Mouse (Mus musculus) gastrocnemius, adult 8-10 months (tissue): Measurements from ENCODE around the gene Gm49320. TPM values are rescaled to one million over a fixed set of nuclear protein-coding genes. Genes with fewer than 3 reads are reported as not detected.
A peak's percentile ranks its signal among the peaks of the same experiment; 100 is the strongest.

Experiments
- DNase-seq, 2 experiments: peaks; one replicate each; pipeline ENCODE4 v3.0.0; 2022; ENCODE audit warnings: low spot score in 2 of 2
- total RNA-seq, 4 experiments: library from RNA; stranded (reverse); gene quantifications; 2 replicates each; pipeline ENCODE4 v1.2.4; 2022

The Gm49320 gene
- not detected for total RNA-seq

- DNase-seq = peak; percentile 100
These were observed at the start of gene Gm49320, which contains the start of gene Map2k7 for GRCm38 (mm10) chr8:4238434-4239192. Gm49320 (plus strand) TSS chr8:4238865. Map2k7 (plus strand) TSS chr8:4238740.

GRCm38 (mm10) chr8:4189031-4189722 lies 49.5 kb upstream of the Gm49320 start:
- no peak for DNase-seq

GRCm38 (mm10) chr8:4192305-4192704 lies 46.4 kb upstream of the Gm49320 start:
- DNase-seq = no peak

GRCm38 (mm10) chr8:4192807-4193587 lies 45.7 kb upstream of the Gm49320 start:
- DNase-seq = peak; percentile 77 to 82

GRCm38 (mm10) chr8:4193588-4193894 lies 45.1 kb upstream of the Gm49320 start:
- no peak for DNase-seq

GRCm38 (mm10) chr8:4201321-4201720 lies 37.3 kb upstream of the Gm49320 start:
- no peak for DNase-seq

GRCm38 (mm10) chr8:4205246-4206123 lies 33.2 kb upstream of the Gm49320 start:
- no peak for DNase-seq

GRCm38 (mm10) chr8:4206182-4207015 lies 32.3 kb upstream of the Gm49320 start:
- DNase-seq = no peak

- DNase-seq = no peak
These were observed 31.7 kb upstream of the Gm49320 start for GRCm38 (mm10) chr8:4207016-4207350.

- DNase-seq = no peak
These were observed 27.6 kb upstream of the Gm49320 start for GRCm38 (mm10) chr8:4211097-4211496.

- no peak for DNase-seq
These were observed 25.9 kb upstream of the Gm49320 start for GRCm38 (mm10) chr8:4212809-4213209.

- no peak for DNase-seq
These were observed 25.3 kb upstream of the Gm49320 start for GRCm38 (mm10) chr8:4213210-4214005.

GRCm38 (mm10) chr8:4214006-4214980 lies 24.4 kb upstream of the Gm49320 start:
- no peak for DNase-seq

- no peak for DNase-seq
These were observed 22.4 kb upstream of the Gm49320 start for GRCm38 (mm10) chr8:4216296-4216695.

- no peak for DNase-seq
These were observed 21.7 kb upstream of the Gm49320 start, which contains the start of gene Prr36 for GRCm38 (mm10) chr8:4216791-4217621. Prr36 (minus strand) TSS chr8:4217459.

GRCm38 (mm10) chr8:4219617-4220016 lies 19.0 kb upstream of the Gm49320 start:
- DNase-seq = no peak

GRCm38 (mm10) chr8:4222059-4222458 lies 16.6 kb upstream of the Gm49320 start:
- no peak for DNase-seq
